Mouse (Mus musculus) naive thymus-derived CD4-positive, alpha-beta T cell, adult 5 months (primary cell): ENCODE measurements around the gene Lmbrd1. TPM values are rescaled to one million over a fixed set of nuclear protein-coding genes. Genes with fewer than 3 reads are reported as not detected.

Experiments
- polyA plus RNA-seq: library from polyadenylated mRNA; unstranded; fragments of 100-300 nt; shearing (Covaris generic); gene quantifications from one replicate; pipeline ENCODE4 v1.2.1, GENCODE M21; 2017

Gene Lmbrd1
- 90.4 TPM for polyA plus RNA-seq

DNA sequence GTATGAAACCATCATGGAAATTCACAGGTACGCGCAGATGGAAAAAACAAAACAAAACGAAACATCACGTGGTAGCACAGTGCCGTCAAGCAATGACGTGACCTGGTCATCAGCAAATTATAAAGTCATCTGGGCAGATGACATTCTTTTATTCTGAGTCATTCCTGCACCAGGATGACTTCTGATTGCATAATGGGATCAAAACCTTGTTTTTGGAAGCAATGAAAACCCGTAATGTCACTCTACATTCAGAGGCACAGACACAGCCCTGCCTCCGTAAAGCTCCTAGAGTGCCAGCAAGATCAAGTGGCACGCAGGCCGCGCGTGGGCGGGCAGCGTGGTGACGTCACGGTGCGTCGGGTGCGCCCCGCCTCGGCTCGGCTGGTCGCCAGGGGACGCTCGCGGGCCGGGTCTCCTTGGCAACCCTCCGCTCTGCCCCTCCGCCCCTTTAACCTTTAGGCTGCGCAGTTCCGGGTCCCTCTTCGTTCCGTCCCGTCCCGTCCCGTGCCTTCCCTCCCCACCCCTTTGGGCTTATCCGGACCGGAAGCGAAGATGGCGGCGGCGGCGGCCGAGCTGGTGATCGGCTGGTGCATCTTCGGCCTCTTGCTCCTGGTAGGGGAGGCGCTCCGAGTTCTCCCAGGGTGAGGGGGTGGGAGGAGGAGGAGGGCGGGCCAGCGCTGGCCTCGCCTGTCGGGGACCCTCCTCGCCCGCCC, at the start of gene Lmbrd1:
Lmbrd1 (plus strand) TSS at position 426 of the 713 bp plus-strand sequence.

Other genes starting within 250 kb of the Lmbrd1 start
- gene Col19a1, start 91.2 kb upstream of the Lmbrd1 start, polyA plus RNA-seq = not detected